7 mouse cellular contexts compared by ENCODE assay signal in genomic region chr6:113282969-113283368, GRCm38 (mm10). TPM values are rescaled to one million over a fixed set of nuclear protein-coding genes. Genes with fewer than 3 reads are reported as not detected.
DNase-seq lines count a peak whose midpoint lies in the region; ATAC-seq lines count a peak whose summit lies in the region.

No protein-coding gene starts in this region.

- H3K4me1 ChIP-seq in forebrain, embryonic 10.5 days, result peaks cover 17% of the 10 kb centered on the region
- H3K4me1 ChIP-seq in limb, embryonic 13.5 days, result peaks cover 6% of the 10 kb centered on the region

- H3K27ac ChIP-seq in forebrain, embryonic 10.5 days, result no peak overlapping the region
- H3K27ac ChIP-seq in limb, embryonic 13.5 days, result no peak overlapping the region

- peaks cover 58% of the 10 kb centered on the region for H3K27me3 ChIP-seq in forebrain, embryonic 10.5 days (ENCODE audit: poor library complexity, severe bottlenecking)
- peaks cover 50% of the 10 kb centered on the region for H3K27me3 ChIP-seq in limb, embryonic 13.5 days

- H3K9ac ChIP-seq in limb, embryonic 13.5 days, result no peak overlapping the region

- peak; percentile 20 for DNase-seq in right cerebral cortex, adult 18-20 months
- DNase-seq in right cerebral cortex, postnatal 14 days, result no peak
- DNase-seq in forebrain, embryonic 10.5 days (ENCODE audit: extremely low spot score, low spot score), result no peak
- no peak for DNase-seq in thymus, postnatal 25 days
- DNase-seq in liver, result no peak
- DNase-seq in yolk sac, embryonic 10.5 days (ENCODE audit: low spot score), result no peak

- no peaks in the 10 kb centered on the region for H3K9me3 ChIP-seq in forebrain, embryonic 10.5 days
- H3K9me3 ChIP-seq in limb, embryonic 13.5 days, result no peaks in the 10 kb centered on the region

- H3K4me2 ChIP-seq in limb, embryonic 13.5 days (replicated peaks), result peak overlapping the region; percentile 23

- under 1% methylated on average over 22 of the region's 22 CpGs for WGBS in forebrain, embryonic 10.5 days
- 1% methylated on average over 21 of the region's 22 CpGs for WGBS in limb, embryonic 13.5 days

- ATAC-seq in limb, embryonic 13.5 days (ENCODE audit: low FRiP score, low read depth), result no peak

- peak overlapping the region; percentile 39 for H3K4me3 ChIP-seq in forebrain, embryonic 10.5 days
- H3K4me3 ChIP-seq in limb, embryonic 13.5 days, result peak overlapping the region; percentile 2; the same call in 1 of the 2 replicates

- peaks cover 7% of the 10 kb centered on the region for H3K36me3 ChIP-seq in forebrain, embryonic 10.5 days (replicated peaks)
- peaks cover 31% of the 10 kb centered on the region for H3K36me3 ChIP-seq in limb, embryonic 13.5 days

RNA-seq across cellular contexts. Expression of gene Cpne9, which starts 0.9 kb away (rescaled TPM):
- polyA plus RNA-seq in forebrain, embryonic 10.5 days (2016; fragmentation: Nextera tagmentation; extraction: Ambion mirVana), result 0.05 and 0.09 TPM in 2 replicates
- 0.32 and 0.38 TPM in 2 replicates for polyA plus RNA-seq in limb, embryonic 13.5 days (2015; fragmentation: Nextera tagmentation; extraction: Ambion mirVana)

RNA-seq across cellular contexts. Expression of gene Brpf1, which starts 24.0 kb away (rescaled TPM):
- polyA plus RNA-seq in forebrain, embryonic 10.5 days (2016; fragmentation: Nextera tagmentation; extraction: Ambion mirVana), result 26.1 and 26.7 TPM in 2 replicates
- polyA plus RNA-seq in limb, embryonic 13.5 days (2015; fragmentation: Nextera tagmentation; extraction: Ambion mirVana), result 19.2 and 19.3 TPM in 2 replicates

RNA-seq across cellular contexts. Expression of gene Ogg1, which starts 43.8 kb away (rescaled TPM):
- 18.3 and 18.8 TPM in 2 replicates for polyA plus RNA-seq in forebrain, embryonic 10.5 days (2016; fragmentation: Nextera tagmentation; extraction: Ambion mirVana)
- polyA plus RNA-seq in limb, embryonic 13.5 days (2015; fragmentation: Nextera tagmentation; extraction: Ambion mirVana), result 14.7 and 15.7 TPM in 2 replicates

RNA-seq across cellular contexts. Expression of gene Mtmr14, which starts 45.3 kb away (rescaled TPM):
- polyA plus RNA-seq in forebrain, embryonic 10.5 days (2016; fragmentation: Nextera tagmentation; extraction: Ambion mirVana), result 42.0 and 45.1 TPM in 2 replicates
- polyA plus RNA-seq in limb, embryonic 13.5 days (2015; fragmentation: Nextera tagmentation; extraction: Ambion mirVana), result 34.8 and 37.8 TPM in 2 replicates
